Mouse (Mus musculus) embryonic facial prominence, embryonic 15.5 days (tissue): ENCODE measurements around the gene Olfr1351. TPM values are rescaled to one million over a fixed set of nuclear protein-coding genes. Genes with fewer than 3 reads are reported as not detected.
"Not testable (repeated sequence)": the region's sequence is repeated elsewhere in the genome, so short reads cannot be mapped to it uniquely, and the experiment has no call there.

Source experiments
- ATAC-seq: fragments of 200-750 bp; cut with Nextera tagmentation; 2 replicates; pipeline ENCODE4 v1.8.0; 2017; ENCODE audit warnings: low read depth, moderate TSS enrichment; ENCODE audit not compliant: insufficient number of reproducible peaks, low FRiP score, low TSS enrichment
- H3K27ac ChIP-seq: fragments of 300-500 bp; sonication (generic); replicated peaks from 2 replicates; pipeline ENCODE4 v1.5.1; 2015; ENCODE audit warnings: mild to moderate bottlenecking, inconsistent platforms
- H3K27me3 ChIP-seq: fragments of 300-500 bp; sonication (generic); 2 replicates; pipeline ENCODE4 v1.6.1; 2015; ENCODE audit warnings: inconsistent platforms
- H3K36me3 ChIP-seq: fragments of 300-500 bp; sonication (generic); 2 replicates; pipeline ENCODE4 v1.6.1; 2015; ENCODE audit warnings: mild to moderate bottlenecking, inconsistent platforms
- H3K4me1 ChIP-seq: fragments of 300-500 bp; sonication (generic); 2 replicates; pipeline ENCODE4 v1.6.1; 2015; ENCODE audit warnings: inconsistent platforms
- H3K4me2 ChIP-seq: fragments of 300-500 bp; sonication (generic); replicated peaks from 2 replicates; pipeline ENCODE4 v1.6.1; 2015; ENCODE audit warnings: mild to moderate bottlenecking, inconsistent platforms
- H3K4me3 ChIP-seq: fragments of 300-500 bp; sonication (generic); replicated peaks from 2 replicates; pipeline ENCODE4 v1.5.1; 2015; ENCODE audit warnings: mild to moderate bottlenecking, inconsistent platforms
- H3K9ac ChIP-seq: fragments of 300-500 bp; sonication (generic); 2 replicates; pipeline ENCODE4 v1.6.1; 2015; ENCODE audit warnings: inconsistent platforms
- H3K9me3 ChIP-seq: fragments of 300-500 bp; sonication (generic); replicated peaks from 2 replicates; pipeline ENCODE4 v1.6.1; 2016; ENCODE audit warnings: inconsistent platforms
- WGBS: fragments of 180-500 bp; shearing (Covaris S2); methylation state at CpG from one replicate; pipeline ENCODE4 v1.1.7; 2015; 5-methylcytosine and 5-hydroxymethylcytosine counted together
- polyA plus RNA-seq: library from polyadenylated mRNA; unstranded; fragments of >200 nt; fragmentation: Nextera tagmentation; extraction: Ambion mirVana; gene quantifications from 2 replicates; pipeline ENCODE4 v1.2.1, GENCODE M21; 2015

The Olfr1351 gene
- 0.11 TPM in 1 of 2 replicates, not detected in the other for polyA plus RNA-seq

DNA sequence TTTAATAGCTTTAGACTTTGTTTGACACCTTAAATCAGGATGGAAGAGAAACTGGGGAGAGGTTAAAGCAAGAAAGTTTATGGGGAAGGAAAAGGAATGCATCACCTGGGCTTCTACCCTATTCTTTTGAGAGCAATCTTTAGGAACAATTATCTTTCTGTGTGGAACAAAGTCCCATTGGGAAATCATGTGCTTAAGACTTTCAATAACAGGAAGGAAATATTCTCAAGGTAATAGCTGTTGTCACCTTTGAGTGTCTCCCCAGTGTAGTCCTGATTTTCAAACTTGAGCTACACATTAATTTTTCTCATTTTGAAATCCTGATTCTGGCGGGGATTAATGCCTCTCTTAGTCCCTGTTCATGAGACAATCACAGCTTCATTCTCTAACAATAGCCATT, at the start of gene Olfr1351:
Olfr1351 (plus strand) TSS at position 301 of the 400 bp plus-strand sequence.
- Histone ChIP-seq H3K27ac (no peak within 1 kb of the TSS), H3K4me3 (no peak within 1 kb of the TSS), H3K36me3 (no peaks in the 10 kb centered on the region), H3K27me3 (no peaks in the 10 kb centered on the region), H3K9me3 (no peaks in the 10 kb centered on the region), H3K4me1 (no peaks in the 10 kb centered on the region), H3K4me2 (no peak within 1 kb of the TSS), H3K9ac (no peak within 1 kb of the TSS)
- ATAC-seq, result no peak
- 68% methylated on average over 1 of the region's 1 CpGs for WGBS

GRCm38 (mm10) chr10:78963009-78963408, 49.3 kb upstream of the Olfr1351 start, which contains the start of gene Olfr1353:
Gene Olfr1353, plus strand, starts transcription at chr10:78963309.
- H3K9me3 ChIP-seq, H3K4me2 ChIP-seq, H3K27ac ChIP-seq, H3K27me3 ChIP-seq, H3K4me1 ChIP-seq, ATAC-seq, H3K4me3 ChIP-seq, H3K36me3 ChIP-seq, H3K9ac ChIP-seq: not testable (repeated sequence)

- ATAC-seq, result no peak
- H3K4me3 ChIP-seq, result no peak within 1 kb of the TSS
- no peaks in the 10 kb centered on the region for H3K36me3 ChIP-seq
- H3K9ac ChIP-seq, result no peak within 1 kb of the TSS
- H3K4me2 ChIP-seq, result no peak within 1 kb of the TSS
- H3K27me3 ChIP-seq, result no peaks in the 10 kb centered on the region
- H3K9me3 ChIP-seq, result no peaks in the 10 kb centered on the region
- H3K27ac ChIP-seq, result no peak within 1 kb of the TSS
- H3K4me1 ChIP-seq, result no peaks in the 10 kb centered on the region
These were observed 31.5 kb upstream of the Olfr1351 start, which contains the start of gene Olfr1352 for GRCm38 (mm10) chr10:78980750-78981149. Gene Olfr1352, plus strand, starts transcription at chr10:78981050.

DNA sequence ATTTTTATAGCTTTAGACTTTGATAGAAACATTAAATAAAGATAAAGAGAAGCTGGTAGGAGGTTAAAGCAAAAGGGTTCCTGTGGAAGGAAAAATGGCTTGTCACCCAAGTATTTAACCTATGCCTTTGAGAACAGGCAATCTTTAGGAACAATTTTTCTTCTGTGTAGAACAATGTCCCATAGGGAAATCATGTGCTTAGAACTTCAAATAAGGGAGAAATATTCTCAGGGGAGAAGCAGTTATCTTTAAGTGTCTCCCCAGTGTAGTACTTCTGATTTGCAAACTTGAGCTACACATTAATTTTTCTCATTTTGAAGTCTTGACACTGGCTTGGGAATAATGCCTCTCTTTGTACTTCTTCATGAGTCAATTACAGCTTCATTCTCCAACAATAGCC, 16.2 kb downstream of the Olfr1351 start, which contains the start of gene Olfr57:
Olfr57 (plus strand) TSS at position 301 of the 400 bp plus-strand sequence.
- Histone ChIP-seq H3K9ac (no peak within 1 kb of the TSS), H3K36me3 (no peaks in the 10 kb centered on the region), H3K9me3 (no peaks in the 10 kb centered on the region), H3K4me1 (no peaks in the 10 kb centered on the region), H3K4me2 (no peak within 1 kb of the TSS), H3K27ac (no peak within 1 kb of the TSS), H3K4me3 (no peak within 1 kb of the TSS), H3K27me3 (no peaks in the 10 kb centered on the region)
- no peak for ATAC-seq

DNA sequence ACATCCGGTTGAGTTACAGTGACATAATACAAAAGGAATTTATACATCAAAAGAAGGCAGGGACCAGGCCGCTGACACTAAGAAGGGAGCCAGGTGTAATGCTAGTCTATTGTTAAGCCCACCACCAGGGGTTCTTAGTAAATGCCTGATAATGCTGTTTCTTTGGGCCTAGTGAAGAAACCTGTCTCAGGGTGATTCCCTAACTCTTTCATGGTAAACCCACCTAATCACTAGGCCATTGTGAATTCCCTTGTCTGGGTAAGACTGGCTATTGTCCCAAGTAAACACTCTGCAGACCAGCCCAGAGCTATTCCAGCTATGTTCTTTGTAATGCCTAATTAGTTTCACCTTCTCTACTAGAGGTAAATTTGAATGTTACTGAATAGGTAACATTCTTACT, 30.2 kb downstream of the Olfr1351 start:
- H3K4me3 ChIP-seq, H3K27ac ChIP-seq, H3K4me2 ChIP-seq, H3K36me3 ChIP-seq, ATAC-seq, H3K9me3 ChIP-seq, H3K27me3 ChIP-seq, H3K9ac ChIP-seq, H3K4me1 ChIP-seq: not testable (repeated sequence)
- 80% methylated on average over 2 of the region's 2 CpGs for WGBS

- not testable (repeated sequence) for H3K4me1 ChIP-seq, H3K27me3 ChIP-seq, H3K36me3 ChIP-seq, H3K9ac ChIP-seq, ATAC-seq, H3K27ac ChIP-seq, H3K4me2 ChIP-seq, H3K4me3 ChIP-seq
- H3K9me3 ChIP-seq, result peaks cover 18% of the 10 kb centered on the region; the same call in 1 of the 2 replicates
- 90% methylated on average over 3 of the region's 3 CpGs for WGBS
These were observed 45.1 kb downstream of the Olfr1351 start for GRCm38 (mm10) chr10:79057370-79057769.

Other genes starting within 250 kb of the Olfr1351 start
- 0.97 and 1.2 TPM in 2 replicates for gene Slc1a6, start 232.0 kb upstream of the Olfr1351 start, polyA plus RNA-seq
- gene Olfr1356, start 160.3 kb upstream of the Olfr1351 start, polyA plus RNA-seq, result not detected in 2 replicates
- not detected in 2 replicates for gene Olfr1355, start 136.9 kb upstream of the Olfr1351 start, polyA plus RNA-seq
- not detected in 2 replicates for gene Olfr1354, start 99.3 kb upstream of the Olfr1351 start, polyA plus RNA-seq
- not detected in 2 replicates for gene Olfr8, start 61.8 kb upstream of the Olfr1351 start, polyA plus RNA-seq
- gene Olfr1353, start 49.2 kb upstream of the Olfr1351 start, polyA plus RNA-seq, result not detected in 2 replicates
- 0.19 TPM in 1 of 2 replicates, not detected in the other for gene Olfr1352, start 31.4 kb upstream of the Olfr1351 start, polyA plus RNA-seq
- gene Olfr57, start 16.3 kb downstream of the Olfr1351 start, polyA plus RNA-seq, result 0.23 TPM in 1 of 2 replicates, not detected in the other
- gene 2610008E11Rik, start 85.1 kb downstream of the Olfr1351 start, polyA plus RNA-seq, result 31.3 and 31.9 TPM in 2 replicates
- gene Vmn2r80, start 136.3 kb downstream of the Olfr1351 start, polyA plus RNA-seq, result not detected in 2 replicates
- gene Vmn2r81, start 235.2 kb downstream of the Olfr1351 start, polyA plus RNA-seq, result not detected in 2 replicates